Mouse (Mus musculus): ENCODE results near the gene Nanos3. TPM values are rescaled to one million over a fixed set of nuclear protein-coding genes. Genes with fewer than 3 reads are reported as not detected.

Gene Nanos3
- polyA plus RNA-seq (2017; shearing (Covaris generic)): not detected

GRCm38 (mm10) chr8:84185117-84185516, at the start of gene Nanos3:
Gene Nanos3 (minus strand): TSS chr8:84185217.

GRCm38 (mm10) chr8:84147769-84148530, 37.1 kb downstream of the Nanos3 start, which contains the start of the genes Cc2d1a and 4930432K21Rik:
Gene Cc2d1a (minus strand): TSS chr8:84147936.
Gene 4930432K21Rik (plus strand): TSS chr8:84148025.

GRCm38 (mm10) chr8:84125656-84126055, 59.4 kb downstream of the Nanos3 start, which contains the start of gene Podnl1:
Gene Podnl1 (plus strand): TSS chr8:84125989.

Other genes starting within 250 kb of the Nanos3 start
- 0.82 TPM for gene Gm10644, start 230.0 kb downstream of the Nanos3 start, polyA plus RNA-seq (2017; shearing (Covaris generic))
- gene Asf1b, start 229.7 kb downstream of the Nanos3 start, polyA plus RNA-seq (2017; shearing (Covaris generic)): 28.8 TPM
- 2.7 TPM for gene Prkaca, start 212.2 kb downstream of the Nanos3 start, polyA plus RNA-seq (2017; shearing (Covaris generic))
- gene Samd1, start 187.5 kb downstream of the Nanos3 start, polyA plus RNA-seq (2017; shearing (Covaris generic)): 2.2 TPM
- gene 1700067K01Rik, start 183.7 kb downstream of the Nanos3 start, polyA plus RNA-seq (2017; shearing (Covaris generic)): 0.62 TPM
- gene 2210011C24Rik, start 173.0 kb downstream of the Nanos3 start, polyA plus RNA-seq (2017; shearing (Covaris generic)): 0.75 TPM
- gene Palm3, start 163.7 kb downstream of the Nanos3 start, polyA plus RNA-seq (2017; shearing (Covaris generic)): 3.6 TPM
- gene Il27ra, start 142.6 kb downstream of the Nanos3 start, polyA plus RNA-seq (2017; shearing (Covaris generic)): 383 TPM
- 189 TPM for gene Rln3, start 140.2 kb downstream of the Nanos3 start, polyA plus RNA-seq (2017; shearing (Covaris generic))
- gene Gm10643, start 120.1 kb downstream of the Nanos3 start, polyA plus RNA-seq (2017; shearing (Covaris generic)): 1.1 TPM
- gene Rfx1, start 118.4 kb downstream of the Nanos3 start, polyA plus RNA-seq (2017; shearing (Covaris generic)): 42.2 TPM
- gene Dcaf15, start 80.4 kb downstream of the Nanos3 start, polyA plus RNA-seq (2017; shearing (Covaris generic)): 27.6 TPM
- 22.3 TPM for gene Podnl1, start 59.2 kb downstream of the Nanos3 start, polyA plus RNA-seq (2017; shearing (Covaris generic))
- 52.1 TPM for gene Cc2d1a, start 37.3 kb downstream of the Nanos3 start, polyA plus RNA-seq (2017; shearing (Covaris generic))
- 1.3 TPM for gene 4930432K21Rik, start 37.2 kb downstream of the Nanos3 start, polyA plus RNA-seq (2017; shearing (Covaris generic))
- 4.1 TPM for gene Zswim4, start 51.8 kb upstream of the Nanos3 start, polyA plus RNA-seq (2017; shearing (Covaris generic))
- 293 TPM for gene D8Ertd738e, start 64.5 kb upstream of the Nanos3 start, polyA plus RNA-seq (2017; shearing (Covaris generic))
- 20.3 TPM for gene Mri1, start 72.1 kb upstream of the Nanos3 start, polyA plus RNA-seq (2017; shearing (Covaris generic))
- gene Ccdc130, start 85.2 kb upstream of the Nanos3 start, polyA plus RNA-seq (2017; shearing (Covaris generic)): 40.9 TPM
- 6.8 TPM for gene Cacna1a, start 203.2 kb upstream of the Nanos3 start, polyA plus RNA-seq (2017; shearing (Covaris generic))

Data from activated CD4-positive, CD25-positive, alpha-beta regulatory T cell, adult 9 weeks (primary cell).